Mouse (Mus musculus) CD8-positive naive resting alpha-beta T cell, adult 2 months (primary cell): ENCODE data around the gene Dst.

Experiments used
- DNase-seq, 2 experiments: peaks; one replicate each; pipeline ENCODE4 v3.0.0; 2022; ENCODE audit warnings: low read depth in 2 of 2, low spot score in 2 of 2

Gene Dst

DNA sequence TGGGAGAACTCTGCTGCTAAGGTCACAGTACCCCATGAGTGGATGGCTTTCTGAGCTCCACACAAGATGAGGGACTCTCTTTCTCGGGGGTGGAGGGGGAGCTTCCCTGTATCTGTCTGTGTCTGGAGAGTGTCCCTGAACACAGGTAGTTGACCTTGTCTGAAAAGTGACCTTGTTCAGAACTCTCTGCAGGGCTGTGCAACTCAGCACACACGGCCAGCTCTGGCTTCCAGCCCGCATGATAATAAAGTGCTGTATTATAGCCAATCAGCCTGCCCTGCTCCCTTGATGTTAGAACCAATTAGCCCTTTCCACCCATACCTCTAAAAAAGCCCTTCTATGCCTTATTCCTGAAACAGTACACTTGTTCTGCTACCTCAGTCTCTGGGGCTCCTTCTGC, 188.9 kb downstream of the Dst start:
- no peak for DNase-seq

DNA sequence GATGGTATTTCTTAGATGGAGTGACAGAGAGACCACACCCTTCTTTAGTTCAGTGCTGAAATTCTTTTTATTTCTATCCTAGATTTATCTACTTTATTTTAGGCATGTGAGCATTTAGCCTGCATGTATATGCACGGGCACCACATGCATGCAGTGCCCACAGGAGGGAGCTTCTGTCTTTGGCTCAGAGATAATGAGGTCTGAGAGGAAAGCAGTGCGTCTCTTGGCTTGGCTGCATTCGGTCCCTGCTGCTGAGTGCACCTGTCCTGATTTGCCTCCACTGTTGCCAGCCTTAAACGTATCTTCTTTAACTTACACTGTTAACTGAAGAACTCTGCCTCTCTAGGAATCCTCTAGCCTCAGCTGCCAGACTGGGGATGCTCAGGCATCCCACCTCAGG, 189.6 kb downstream of the Dst start:
- DNase-seq: no peak

GRCm38 (mm10) chr1:34099439-34099838, 191.4 kb downstream of the Dst start:
- DNase-seq: no peak

- no peak for DNase-seq
Measured at GRCm38 (mm10) chr1:34100385-34100784, 192.4 kb downstream of the Dst start.

GRCm38 (mm10) chr1:34102604-34103003, 194.6 kb downstream of the Dst start:
- no peak for DNase-seq

DNA sequence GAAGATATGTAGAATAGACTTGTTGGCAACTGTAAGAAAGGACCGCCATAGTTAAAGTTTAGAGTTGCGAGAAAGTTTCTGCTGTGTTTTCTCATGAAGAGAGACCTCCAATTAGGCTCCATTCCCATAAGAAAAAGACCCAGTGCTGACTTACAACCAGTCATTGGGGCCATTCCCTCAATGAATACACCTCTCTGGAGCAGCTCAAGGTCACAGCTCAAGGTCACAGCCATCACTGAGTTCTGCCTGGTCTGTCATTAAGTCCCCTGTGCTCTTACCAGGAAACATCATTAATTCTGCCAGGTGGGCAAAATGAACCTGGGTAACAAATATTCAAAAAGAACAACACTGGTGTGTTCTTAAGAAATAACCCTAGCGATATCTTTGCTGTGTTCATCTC, 195.2 kb downstream of the Dst start:
- no peak for DNase-seq

- DNase-seq: no peak
Measured at GRCm38 (mm10) chr1:34103713-34104172, 195.7 kb downstream of the Dst start.

GRCm38 (mm10) chr1:34104846-34105245, 196.8 kb downstream of the Dst start:
- DNase-seq: no peak

- DNase-seq: no peak
Measured at GRCm38 (mm10) chr1:34106606-34107005, 198.6 kb downstream of the Dst start.

DNA sequence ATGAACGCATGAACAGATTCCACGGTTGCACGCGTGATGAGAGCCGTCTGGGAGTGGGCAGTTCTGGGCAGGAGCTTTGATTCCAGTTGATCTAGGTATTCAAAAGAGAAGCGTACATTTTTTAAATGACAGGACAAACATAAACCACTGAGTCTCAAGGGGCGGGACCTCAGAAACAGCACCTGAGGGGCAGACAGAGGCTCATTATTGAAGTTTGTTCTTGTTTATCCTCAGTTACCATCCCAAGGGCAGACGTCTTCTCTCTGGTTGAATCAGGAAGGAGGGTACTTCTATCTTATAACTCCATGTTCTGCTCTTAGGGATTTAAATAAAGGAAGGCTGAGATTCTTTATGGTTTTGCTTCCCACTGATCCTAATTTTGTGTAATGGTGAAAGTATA, 199.1 kb downstream of the Dst start:
- DNase-seq: no peak

GRCm38 (mm10) chr1:34109599-34110210, 201.7 kb downstream of the Dst start:
- no peak for DNase-seq

DNA sequence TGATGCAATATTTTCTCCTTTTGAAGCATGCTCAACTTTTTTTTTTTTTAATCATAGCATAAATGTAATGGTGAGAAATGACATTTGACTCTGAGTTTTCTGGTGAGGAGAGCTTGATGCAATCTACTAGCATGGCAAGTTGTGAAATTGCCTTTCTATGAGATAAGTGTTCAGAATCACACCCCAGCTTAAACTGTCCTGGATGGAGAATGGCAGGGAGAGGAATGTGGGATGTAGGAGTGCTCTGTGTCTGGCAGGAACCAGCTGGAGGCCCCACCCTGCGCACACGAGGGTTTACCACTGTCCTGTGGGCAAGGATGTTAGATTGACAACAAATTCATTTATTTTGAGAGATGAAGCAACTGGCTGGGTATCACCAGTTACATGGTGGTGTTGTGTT, 202.8 kb downstream of the Dst start:
- DNase-seq: no peak

DNA sequence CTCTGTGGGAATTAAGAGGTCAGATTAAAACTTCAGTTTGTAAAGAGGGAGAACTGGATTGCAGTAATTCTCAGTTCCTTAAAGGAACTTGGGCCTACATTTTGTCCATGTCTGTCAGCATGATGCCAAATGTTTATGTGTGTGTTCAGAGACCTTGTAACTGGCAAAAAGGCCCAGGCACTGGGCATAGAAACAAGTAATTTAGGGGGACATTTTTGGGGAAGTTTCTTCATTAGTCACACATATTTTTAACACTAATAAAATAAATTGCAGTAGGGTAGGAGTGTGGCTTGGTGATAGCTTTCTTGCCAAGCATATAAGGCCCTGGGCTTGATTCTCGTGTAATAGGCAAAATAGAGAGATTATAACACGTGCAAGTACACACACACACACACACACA, 203.9 kb downstream of the Dst start:
- DNase-seq: no peak

DNA sequence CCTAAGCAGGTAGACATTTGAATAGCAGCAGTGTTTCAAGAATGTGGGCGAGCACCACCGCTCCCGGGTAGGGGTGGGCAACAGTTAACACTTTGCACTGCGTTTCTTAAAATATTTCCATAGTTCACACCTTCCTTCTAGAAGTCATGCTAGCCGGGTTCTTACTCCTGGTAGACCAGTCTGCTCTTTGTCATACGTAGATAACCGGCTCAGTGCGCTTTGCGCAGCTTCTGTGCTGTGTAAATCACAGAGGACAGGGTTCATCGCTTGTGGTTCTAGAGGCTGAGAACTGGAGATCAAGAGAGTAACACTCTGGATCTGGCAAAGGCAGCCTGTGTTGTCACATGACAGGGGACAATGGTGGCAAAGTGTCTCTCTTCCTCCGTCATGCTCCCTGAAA, 208.4 kb downstream of the Dst start:
- no peak for DNase-seq

DNA sequence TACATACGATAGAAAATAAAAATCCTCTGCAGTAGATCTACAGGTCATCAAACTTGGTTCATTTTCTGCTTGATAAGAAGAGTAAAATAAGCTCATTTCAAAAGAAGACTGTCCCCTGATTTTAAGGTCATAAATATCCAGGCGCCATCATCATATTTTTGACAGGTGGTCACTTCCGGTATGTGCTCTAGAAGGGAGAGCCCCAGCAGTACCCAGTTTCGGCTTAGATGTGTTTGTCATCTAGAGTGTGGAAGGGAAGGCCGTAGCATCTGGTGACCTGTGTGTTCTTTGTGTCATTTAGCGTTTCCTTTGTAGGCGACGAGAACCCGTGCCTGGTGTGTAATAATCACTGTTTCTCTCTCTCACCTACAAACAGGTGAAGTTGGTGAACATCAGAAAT, 209.0 kb downstream of the Dst start:
- DNase-seq: no peak

- no peak for DNase-seq
Measured at GRCm38 (mm10) chr1:34117709-34118108, 209.7 kb downstream of the Dst start.

DNA sequence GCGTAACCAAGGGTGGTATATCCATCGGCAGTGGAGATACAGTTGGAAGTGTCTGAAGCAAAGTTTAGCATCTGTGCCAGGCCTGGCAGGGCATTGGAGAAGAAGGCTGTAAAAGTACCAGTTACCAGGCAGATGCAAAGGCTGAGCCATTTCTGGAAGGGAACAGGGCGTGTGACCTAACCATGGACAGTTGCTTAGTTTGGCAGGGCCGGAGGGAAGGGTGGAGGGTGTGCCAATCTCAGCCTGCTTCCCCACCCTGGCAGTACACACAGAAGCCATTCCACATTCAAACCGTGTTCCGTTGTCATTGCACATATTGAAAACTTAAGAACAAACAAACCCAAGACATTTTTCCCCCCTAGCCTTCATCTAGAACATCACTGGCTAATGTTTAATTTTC, 212.0 kb downstream of the Dst start:
- no peak for DNase-seq

GRCm38 (mm10) chr1:34120602-34121001, 212.6 kb downstream of the Dst start:
- DNase-seq: no peak

DNA sequence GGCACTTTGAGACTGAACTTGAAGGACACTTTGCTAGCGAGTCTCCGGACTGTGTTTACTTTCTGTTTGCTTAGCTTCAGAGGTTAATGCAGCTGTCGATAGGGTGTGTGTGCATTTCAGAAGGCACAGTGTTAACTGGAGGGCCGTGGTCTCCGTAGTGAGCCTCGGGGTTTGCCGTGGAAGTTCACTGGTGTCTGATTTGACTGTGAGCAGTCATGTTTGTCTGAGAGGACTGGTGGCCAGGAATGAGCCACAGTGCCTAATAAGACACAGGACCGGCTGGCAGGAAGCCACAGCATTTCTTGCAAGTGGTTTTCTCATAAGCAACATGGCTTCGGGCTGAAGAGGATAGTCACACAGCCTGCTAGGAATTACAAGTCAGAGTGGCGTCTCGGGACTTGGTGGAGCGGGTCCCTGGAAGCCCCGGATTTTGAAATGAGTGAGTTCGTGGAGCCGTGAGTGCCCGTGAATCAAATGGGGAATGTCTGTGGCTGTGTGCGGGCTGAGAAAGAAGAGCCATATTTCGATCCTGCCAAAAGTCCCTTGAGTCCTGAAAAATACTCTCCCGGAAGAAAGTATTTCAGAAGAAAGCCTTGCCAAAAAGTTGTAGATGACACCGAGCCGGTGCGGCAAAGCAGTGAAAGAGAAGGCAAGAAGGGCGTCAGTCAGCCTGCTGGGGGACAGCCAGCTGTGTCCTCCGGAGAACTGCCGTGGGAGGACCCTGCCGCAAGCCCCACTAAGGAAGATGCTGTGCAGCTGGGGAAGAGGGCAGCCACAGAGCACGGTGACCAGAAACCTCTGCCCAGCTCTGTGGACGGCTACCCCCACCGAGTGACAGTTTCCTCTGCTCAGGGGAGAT, 213.4 kb downstream of the Dst start:
- peak in 1 of 2 experiments; percentile 0 for DNase-seq

DNA sequence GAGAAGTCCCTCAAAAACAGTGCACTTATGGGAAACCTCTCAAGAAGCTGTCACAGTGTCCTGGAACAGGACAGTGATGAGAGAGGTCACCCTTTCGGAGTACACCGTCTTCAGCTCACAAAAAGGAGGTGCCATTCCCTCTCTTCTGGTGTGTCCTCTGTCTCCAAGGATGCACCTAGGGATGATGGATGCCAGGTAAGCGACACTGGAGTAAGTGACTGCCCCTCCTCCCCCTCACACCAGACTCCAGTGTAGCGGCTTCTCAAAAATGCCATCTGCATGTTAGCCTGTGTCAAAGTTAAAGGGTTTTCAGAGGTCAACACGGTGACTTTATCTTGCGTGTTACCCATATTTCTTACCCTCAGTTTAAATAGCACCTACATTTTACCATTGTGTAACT, 214.2 kb downstream of the Dst start:
- DNase-seq: no peak

GRCm38 (mm10) chr1:34122905-34123304, 214.9 kb downstream of the Dst start:
- DNase-seq: no peak

- DNase-seq: no peak
Measured at GRCm38 (mm10) chr1:34123334-34123733, 215.3 kb downstream of the Dst start.

DNA sequence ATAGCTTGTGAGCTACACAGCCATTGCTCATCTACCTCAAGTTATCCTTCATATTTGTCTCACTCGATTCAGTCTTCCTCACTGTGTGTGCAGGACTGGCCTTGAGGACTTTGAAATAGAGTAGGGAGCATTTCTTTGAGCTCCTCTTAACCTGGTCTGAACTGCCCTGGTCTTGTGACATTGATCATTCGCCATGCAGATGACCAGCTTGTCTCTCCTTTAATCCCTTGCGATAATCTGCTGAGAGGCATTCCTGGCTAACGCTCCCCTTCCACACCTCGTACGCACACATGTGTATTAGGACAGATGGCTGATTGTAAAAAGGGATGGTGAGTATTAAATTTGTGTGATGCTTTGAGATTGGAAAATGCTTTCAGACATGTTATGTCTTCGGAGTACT, 216.4 kb downstream of the Dst start:
- DNase-seq: no peak
